Mouse (Mus musculus) CH12.LX (cell line): ENCODE measurements at regions not wholly inside any gene's neighbourhood (a gene's known extent, or its start where the extent isn't known, plus 50 kb on each side); places are given as distances from the start of the nearest gene placed in this dataset.

Experiments
- DNase-seq: peaks from one replicate; pipeline ENCODE4 v3.0.0-alpha.2; 2013; ENCODE audit errors: extremely low read depth
- H3K27ac ChIP-seq: 2 replicates; pipeline ENCODE4 v1.5.1; 2012; ENCODE audit warnings: low read depth, mild to moderate bottlenecking, control low read depth, moderate library complexity; ENCODE audit not compliant: insufficient read depth
- H3K27me3 ChIP-seq: replicated peaks from 2 replicates; pipeline ENCODE3; 2012; ENCODE audit warnings: inconsistent platforms
- H3K36me3 ChIP-seq, 2 experiments: replicated peaks in 1 of 2; 2 replicates each; pipeline versions ENCODE3 to v1.6.1; 2012; ENCODE audit warnings: inconsistent platforms in 1 of 2, low read length in 1 of 2, mild to moderate bottlenecking in 1 of 2, mixed read lengths in 1 of 2, moderate library complexity in 1 of 2; ENCODE audit not compliant: control insufficient read depth in 1 of 2, insufficient read depth in 1 of 2
- H3K4me1 ChIP-seq, 2 experiments: 2 replicates each; pipeline ENCODE4 v1.6.1; 2012; ENCODE audit warnings: inconsistent platforms in 1 of 2, moderate library complexity in 1 of 2; ENCODE audit not compliant: insufficient read depth in 2 of 2, control insufficient read depth in 1 of 2
- H3K4me2 ChIP-seq: 2 replicates; pipeline ENCODE4 v1.6.1; 2012; ENCODE audit warnings: low read depth, mild to moderate bottlenecking, control low read depth; ENCODE audit not compliant: poor library complexity, insufficient read depth, severe bottlenecking
- H3K4me3 ChIP-seq, 3 experiments: fragments of 150-350 bp in 1 of 3; sonication (generic) in 1 of 3; replicated peaks in 1 of 3; 2 replicates each; pipeline versions ENCODE3 to v1.5.1; 2011 to 2012; ENCODE audit warnings: low read depth in 2 of 3, low read length in 2 of 3, mild to moderate bottlenecking in 2 of 3, moderate library complexity in 2 of 3, control low read depth in 1 of 3, improper control_type of control experiment in 1 of 3, inconsistent platforms in 1 of 3, mixed read lengths in 1 of 3; ENCODE audit not compliant: poor library complexity in 1 of 3
- H3K79me2 ChIP-seq: replicated peaks from 2 replicates; pipeline ENCODE4 v1.6.1; 2012; ENCODE audit warnings: mild to moderate bottlenecking, moderate library complexity; ENCODE audit not compliant: control insufficient read depth, poor library complexity, insufficient read depth, severe bottlenecking; ENCODE audit errors: extremely low read depth
- H3K9ac ChIP-seq: 2 replicates; pipeline ENCODE4 v1.6.1; 2012; ENCODE audit warnings: low read depth, mild to moderate bottlenecking, control low read depth, moderate library complexity; ENCODE audit not compliant: insufficient read depth
- H3K9me3 ChIP-seq: replicated peaks from 2 replicates; pipeline ENCODE3; 2012; ENCODE audit warnings: low read length, inconsistent platforms, mixed read lengths
- CHD1 ChIP-seq: IDR thresholded peaks from 2 replicates; pipeline ENCODE4 v1.6.1; 2012; ENCODE audit warnings: low read depth, low read length, improper control_type of control experiment, inconsistent platforms
- CTCF ChIP-seq, 2 experiments: IDR thresholded peaks in 1 of 2; conservative IDR thresholded peaks in 1 of 2; 2 replicates each; pipeline ENCODE4 v1.5.1; 2011 to 2012; ENCODE audit warnings: low read depth in 2 of 2, low read length in 2 of 2, improper control_type of control experiment in 1 of 2, inconsistent platforms in 1 of 2, mild to moderate bottlenecking in 1 of 2, moderate library complexity in 1 of 2
- E2F4 ChIP-seq: IDR thresholded peaks from 2 replicates; pipeline ENCODE4 v1.6.1; 2011; ENCODE audit warnings: low read depth, low read length, improper control_type of control experiment; ENCODE audit not compliant: insufficient replicate concordance
- EP300 ChIP-seq: IDR thresholded peaks from 2 replicates; pipeline ENCODE4 v1.6.1; 2011; ENCODE audit warnings: low read length, improper control_type of control experiment
- GABPA ChIP-seq: IDR thresholded peaks from 2 replicates; pipeline ENCODE4 v1.6.1; 2012; ENCODE audit warnings: low read depth, low read length, improper control_type of control experiment, inconsistent platforms; ENCODE audit not compliant: insufficient replicate concordance
- HCFC1 ChIP-seq: IDR thresholded peaks from 2 replicates; pipeline ENCODE4 v1.6.1; 2012; ENCODE audit warnings: low read depth, mild to moderate bottlenecking, inconsistent platforms, low read length, improper control_type of control experiment
- IRF4 ChIP-seq: IDR thresholded peaks from 2 replicates; pipeline ENCODE4 v1.6.1; 2014; ENCODE audit warnings: low read depth, mild to moderate bottlenecking, inconsistent platforms, low read length, improper control_type of control experiment
- JUND ChIP-seq: conservative IDR thresholded peaks from 2 replicates; pipeline ENCODE4 v1.6.1; 2011; ENCODE audit warnings: low read depth, low read length, improper control_type of control experiment
- KAT2A ChIP-seq: IDR thresholded peaks from 2 replicates; pipeline ENCODE4 v1.6.1; 2012; ENCODE audit warnings: low read length, improper control_type of control experiment, inconsistent platforms; ENCODE audit not compliant: insufficient replicate concordance
- MAFK ChIP-seq: IDR thresholded peaks from 2 replicates; pipeline ENCODE4 v1.6.1; 2011; ENCODE audit warnings: low read length, improper control_type of control experiment; ENCODE audit not compliant: insufficient replicate concordance
- MAX ChIP-seq: IDR thresholded peaks from 2 replicates; pipeline ENCODE4 v1.6.1; 2011; ENCODE audit warnings: low read length, improper control_type of control experiment
- MXI1 ChIP-seq: IDR thresholded peaks from 2 replicates; pipeline ENCODE4 v1.6.1; 2011; ENCODE audit warnings: mild to moderate bottlenecking, low read depth, low read length, improper control_type of control experiment
- MYC ChIP-seq: IDR thresholded peaks from 2 replicates; pipeline ENCODE4 v1.6.1; 2011; ENCODE audit warnings: low read depth, mild to moderate bottlenecking, improper control_type of control experiment, low read length
- NELFE ChIP-seq: IDR thresholded peaks from 2 replicates; pipeline ENCODE4 v1.6.1; 2011; ENCODE audit warnings: low read depth, low read length, improper control_type of control experiment
- NRF1 ChIP-seq: IDR thresholded peaks from 2 replicates; pipeline ENCODE4 v1.6.1; 2014; ENCODE audit warnings: low read depth, mild to moderate bottlenecking, inconsistent platforms, low read length, improper control_type of control experiment, moderate library complexity
- PAX5 ChIP-seq: IDR thresholded peaks from 2 replicates; pipeline ENCODE4 v1.6.1; 2012; ENCODE audit warnings: low read length, inconsistent platforms, mixed read lengths
- POLR2AphosphoS2 ChIP-seq: IDR thresholded peaks from 2 replicates; pipeline ENCODE4 v1.6.1; 2011; ENCODE audit warnings: low read depth, low read length, improper control_type of control experiment
- RAD21 ChIP-seq: IDR thresholded peaks from 2 replicates; pipeline ENCODE4 v1.6.1; 2011; ENCODE audit warnings: low read depth, mild to moderate bottlenecking, low read length, improper control_type of control experiment, moderate library complexity
- SMC3 ChIP-seq: IDR thresholded peaks from 2 replicates; pipeline ENCODE4 v1.6.1; 2011; ENCODE audit warnings: low read depth, low read length, improper control_type of control experiment
- TBP ChIP-seq: conservative IDR thresholded peaks from 2 replicates; pipeline ENCODE4 v1.6.1; 2011; ENCODE audit warnings: low read depth, low read length, improper control_type of control experiment
- TCF12 ChIP-seq: IDR thresholded peaks from 2 replicates; pipeline ENCODE4 v1.6.1; 2014; ENCODE audit warnings: low read depth, mild to moderate bottlenecking, inconsistent platforms, low read length, improper control_type of control experiment
- UBTF ChIP-seq: IDR thresholded peaks from 2 replicates; pipeline ENCODE4 v1.6.1; 2012; ENCODE audit warnings: low read depth, mild to moderate bottlenecking, inconsistent platforms, low read length, improper control_type of control experiment, moderate library complexity
- USF1 ChIP-seq: IDR thresholded peaks from 2 replicates; pipeline ENCODE4 v1.6.1; 2014; ENCODE audit warnings: low read depth, mild to moderate bottlenecking, inconsistent platforms, low read length, improper control_type of control experiment
- ZMIZ1 ChIP-seq: IDR thresholded peaks from 2 replicates; pipeline ENCODE4 v1.6.1; 2012; ENCODE audit warnings: low read depth, mild to moderate bottlenecking, inconsistent platforms, low read length, improper control_type of control experiment
- dilution Hi-C: fragments of 300-500 bp; cut with MboI; formaldehyde crosslinking; loops from 2 replicates; pipeline ENCODE4 v1.14.3; 2020; ENCODE audit warnings: low sequenced_read_pairs; ENCODE audit not compliant: extremely low pct_unique_long_range_greater_than_20kb, extremely low pct_ligation_motif_present
- in situ Hi-C: fragments of 300-500 bp; cut with MboI; formaldehyde crosslinking; loops from 3 replicates; pipeline ENCODE4 v1.14.3; 2019; ENCODE audit warnings: low sequenced_read_pairs, low pct_ligation_motif_present, low pct_unique_long_range_greater_than_20kb, mixed read lengths

- dilution Hi-C loops (no loop called here), in situ Hi-C loops (no loop called here)
- DNase-seq = no peak
These were observed 300.0 kb downstream of the Slc30a10 start for GRCm38 (mm10) chr1:185754486-185755290.

GRCm38 (mm10) chr1:185757376-185757775 is 302.7 kb downstream of the Slc30a10 start:
- Histone ChIP-seq H3K27ac (no peak overlapping the region), H3K9me3 (peaks cover 17% of the 10 kb centered on the region), H3K79me2 (no peaks in the 10 kb centered on the region), H3K4me2 (no peak overlapping the region), H3K36me3 (no peaks in the 10 kb centered on the region), H3K27me3 (no peaks in the 10 kb centered on the region), H3K4me1 (no peaks in the 10 kb centered on the region), H3K4me3 (no peak overlapping the region), H3K9ac (no peak overlapping the region)
- TF ChIP-seq MAFK (no peak), KAT2A (no peak), EP300 (no peak), MAX (no peak), CHD1 (no peak), MXI1 (no peak), PAX5 (no peak), RAD21 (no peak), E2F4 (no peak), IRF4 (no peak), NELFE (no peak)
- dilution Hi-C loops (no loop called here), in situ Hi-C loops (no loop called here)
- DNase-seq = no peak

More at GRCm38 (mm10) chr1:185754486-185755290, 300.0 kb downstream of the Slc30a10 start:
- Histone ChIP-seq H3K27me3 (no peaks in the 10 kb centered on the region), H3K79me2 (no peaks in the 10 kb centered on the region), H3K4me2 (no peak overlapping the region), H3K27ac (no peak overlapping the region), H3K9ac (no peak overlapping the region), H3K36me3 (no peaks in the 10 kb centered on the region), H3K4me3 (no peak overlapping the region), H3K4me1 (no peaks in the 10 kb centered on the region), H3K9me3 (peaks cover 20% of the 10 kb centered on the region)
- TF ChIP-seq MAFK (no peak), HCFC1 (no peak), CTCF (conservative IDR thresholded peaks at IDR 0.05 in 1 of 2, IDR thresholded peaks at IDR 0.05 in 1 of 2; ENCODE audit: low read depth in 2 of 2, low read length in 2 of 2) (no peak), NRF1 (no peak), JUND (no peak), SMC3 (no peak), USF1 (no peak), MYC (no peak), CHD1 (no peak), POLR2AphosphoS2 (no peak), ZMIZ1 (no peak), TCF12 (no peak), TBP (no peak), UBTF (no peak), GABPA (no peak), EP300 (no peak)
